Mouse (Mus musculus) neural tube, embryonic 12.5 days (tissue): ENCODE data around the gene Csrnp3. TPM values are rescaled to one million over a fixed set of nuclear protein-coding genes. Genes with fewer than 3 reads are reported as not detected.

Experiments used
- ATAC-seq: fragments of 200-750 bp; cut with Nextera tagmentation; 2 replicates; pipeline ENCODE4 v1.8.0; 2017; ENCODE audit warnings: low read depth, mild to moderate bottlenecking, moderate TSS enrichment, moderate library complexity; ENCODE audit not compliant: low FRiP score
- H3K27ac ChIP-seq: fragments of 300-500 bp; sonication (generic); 2 replicates; pipeline ENCODE4 v1.5.1; 2016
- H3K27me3 ChIP-seq: fragments of 300-500 bp; sonication (generic); replicated peaks from 2 replicates; pipeline ENCODE4 v1.6.1; 2016; ENCODE audit warnings: mild to moderate bottlenecking
- H3K36me3 ChIP-seq: fragments of 300-500 bp; sonication (generic); 2 replicates; pipeline ENCODE4 v1.6.1; 2016; ENCODE audit warnings: mild to moderate bottlenecking
- H3K4me1 ChIP-seq: fragments of 300-500 bp; sonication (generic); 2 replicates; pipeline ENCODE4 v1.6.1; 2016
- H3K4me2 ChIP-seq: fragments of 300-500 bp; sonication (generic); replicated peaks from 2 replicates; pipeline ENCODE4 v1.6.1; 2016; ENCODE audit warnings: mild to moderate bottlenecking
- H3K4me3 ChIP-seq: fragments of 300-500 bp; sonication (generic); 2 replicates; pipeline ENCODE4 v1.5.1; 2016
- H3K9ac ChIP-seq: fragments of 300-500 bp; sonication (generic); 2 replicates; pipeline ENCODE4 v1.6.1; 2016; ENCODE audit warnings: mild to moderate bottlenecking
- H3K9me3 ChIP-seq: fragments of 300-500 bp; sonication (generic); 2 replicates; pipeline ENCODE4 v1.6.1; 2016; ENCODE audit warnings: mild to moderate bottlenecking
- WGBS: fragments of 180-500 bp; shearing (Covaris S2); methylation state at CpG from one replicate; pipeline ENCODE4 v1.1.7; 2016; 5-methylcytosine and 5-hydroxymethylcytosine counted together
- polyA plus RNA-seq: library from polyadenylated mRNA; unstranded; fragments of >200 nt; fragmentation: Nextera tagmentation; extraction: Ambion mirVana; gene quantifications from 2 replicates; pipeline ENCODE4 v1.2.1, GENCODE M21; 2016

The Csrnp3 gene
- polyA plus RNA-seq, 1 experiment from 2014 or later: 29.6 TPM

- peaks cover 7% of the 10 kb centered on the region; the same call in 1 of the 2 replicates for H3K36me3 ChIP-seq
- 84% methylated on average over 4 of the region's 4 CpGs for WGBS
- no peaks in the 10 kb centered on the region for H3K27me3 ChIP-seq
- H3K4me1 ChIP-seq: peaks cover 2% of the 10 kb centered on the region; the same call in 1 of the 2 replicates
- H3K4me2 ChIP-seq: no peak overlapping the region
- H3K27ac ChIP-seq: no peak overlapping the region
- no peak for ATAC-seq
- no peak overlapping the region for H3K9ac ChIP-seq
- H3K4me3 ChIP-seq: no peak overlapping the region
- H3K9me3 ChIP-seq: no peaks in the 10 kb centered on the region
These were observed 128.3 kb downstream of the Csrnp3 start for GRCm38 (mm10) chr2:65973907-65974306.

- H3K27ac ChIP-seq: no peak overlapping the region
These were observed 129.8 kb downstream of the Csrnp3 start for GRCm38 (mm10) chr2:65975383-65975782.

GRCm38 (mm10) chr2:65979338-65980053, 133.9 kb downstream of the Csrnp3 start:
- no peak overlapping the region for H3K27ac ChIP-seq
- WGBS: 33% methylated on average over 17 of the region's 17 CpGs

More at GRCm38 (mm10) chr2:65975383-65975782, 129.8 kb downstream of the Csrnp3 start:
- peaks cover 7% of the 10 kb centered on the region; the same call in 1 of the 2 replicates for H3K36me3 ChIP-seq
- no peak overlapping the region for H3K9ac ChIP-seq
- peaks cover 15% of the 10 kb centered on the region for H3K4me1 ChIP-seq
- H3K4me3 ChIP-seq: no peak overlapping the region
- no peak for ATAC-seq
- no peaks in the 10 kb centered on the region for H3K27me3 ChIP-seq
- no peak overlapping the region for H3K4me2 ChIP-seq
- 77% methylated on average over 5 of the region's 5 CpGs for WGBS
- no peaks in the 10 kb centered on the region for H3K9me3 ChIP-seq

GRCm38 (mm10) chr2:65981470-65981869, 135.9 kb downstream of the Csrnp3 start:
- Histone ChIP-seq H3K27ac (no peak overlapping the region), H3K4me3 (no peak overlapping the region), H3K36me3 (no peaks in the 10 kb centered on the region), H3K27me3 (no peaks in the 10 kb centered on the region), H3K9ac (no peak overlapping the region), H3K9me3 (no peaks in the 10 kb centered on the region), H3K4me1 (peaks cover 24% of the 10 kb centered on the region), H3K4me2 (no peak overlapping the region)
- no peak for ATAC-seq
- WGBS: 93% methylated on average over 6 of the region's 6 CpGs

More at GRCm38 (mm10) chr2:65979338-65980053, 133.9 kb downstream of the Csrnp3 start:
- no peak overlapping the region for H3K9ac ChIP-seq
- H3K36me3 ChIP-seq: no peaks in the 10 kb centered on the region
- H3K4me2 ChIP-seq: peak overlapping the region; percentile 41
- H3K4me3 ChIP-seq: no peak overlapping the region
- ATAC-seq: peak; percentile 65
- no peaks in the 10 kb centered on the region for H3K9me3 ChIP-seq
- peaks cover 24% of the 10 kb centered on the region for H3K4me1 ChIP-seq
- H3K27me3 ChIP-seq: no peaks in the 10 kb centered on the region

- Histone ChIP-seq H3K9ac (no peak overlapping the region), H3K36me3 (no peaks in the 10 kb centered on the region), H3K9me3 (no peaks in the 10 kb centered on the region), H3K27ac (no peak overlapping the region), H3K4me2 (no peak overlapping the region), H3K27me3 (no peaks in the 10 kb centered on the region), H3K4me3 (no peak overlapping the region), H3K4me1 (peaks cover 24% of the 10 kb centered on the region)
- 47% methylated on average over 4 of the region's 4 CpGs for WGBS
- ATAC-seq: peak; percentile 38; the same call in 1 of the 2 replicates
These were observed 136.4 kb downstream of the Csrnp3 start for GRCm38 (mm10) chr2:65981965-65982364.

- Histone ChIP-seq H3K4me2 (no peak overlapping the region), H3K27me3 (no peaks in the 10 kb centered on the region), H3K27ac (no peak overlapping the region), H3K4me3 (no peak overlapping the region), H3K4me1 (peaks cover 7% of the 10 kb centered on the region), H3K9me3 (no peaks in the 10 kb centered on the region), H3K36me3 (no peaks in the 10 kb centered on the region), H3K9ac (no peak overlapping the region)
- 80% methylated on average over 4 of the region's 4 CpGs for WGBS
- ATAC-seq: no peak
These were observed 140.1 kb downstream of the Csrnp3 start for GRCm38 (mm10) chr2:65985706-65986105.

- Histone ChIP-seq H3K9ac (no peak overlapping the region), H3K27ac (no peak overlapping the region), H3K9me3 (no peaks in the 10 kb centered on the region), H3K4me2 (no peak overlapping the region), H3K4me1 (peaks cover 3% of the 10 kb centered on the region), H3K36me3 (no peaks in the 10 kb centered on the region), H3K4me3 (no peak overlapping the region), H3K27me3 (no peaks in the 10 kb centered on the region)
- WGBS: 67% methylated on average over 6 of the region's 6 CpGs
- ATAC-seq: no peak
These were observed 141.5 kb downstream of the Csrnp3 start for GRCm38 (mm10) chr2:65987069-65987468.

- Histone ChIP-seq H3K27ac (no peak overlapping the region), H3K9me3 (no peaks in the 10 kb centered on the region), H3K36me3 (no peaks in the 10 kb centered on the region), H3K4me3 (no peak overlapping the region), H3K4me2 (no peak overlapping the region), H3K27me3 (no peaks in the 10 kb centered on the region), H3K4me1 (peaks cover 7% of the 10 kb centered on the region), H3K9ac (no peak overlapping the region)
- 85% methylated on average over 3 of the region's 3 CpGs for WGBS
- no peak for ATAC-seq
These were observed 142.0 kb downstream of the Csrnp3 start for GRCm38 (mm10) chr2:65987588-65987987.

- Histone ChIP-seq H3K36me3 (no peaks in the 10 kb centered on the region), H3K9ac (no peak overlapping the region), H3K9me3 (no peaks in the 10 kb centered on the region), H3K4me1 (peaks cover 18% of the 10 kb centered on the region), H3K27me3 (no peaks in the 10 kb centered on the region), H3K4me3 (no peak overlapping the region), H3K4me2 (no peak overlapping the region), H3K27ac (no peak overlapping the region)
- 86% methylated on average over 3 of the region's 3 CpGs for WGBS
- no peak for ATAC-seq
These were observed 143.2 kb downstream of the Csrnp3 start for GRCm38 (mm10) chr2:65988788-65989187.

- Histone ChIP-seq H3K27ac (no peak overlapping the region), H3K36me3 (no peaks in the 10 kb centered on the region), H3K4me3 (no peak overlapping the region), H3K9ac (no peak overlapping the region), H3K9me3 (no peaks in the 10 kb centered on the region), H3K4me1 (peaks cover 27% of the 10 kb centered on the region), H3K27me3 (no peaks in the 10 kb centered on the region), H3K4me2 (no peak overlapping the region)
- ATAC-seq: no peak
These were observed 144.5 kb downstream of the Csrnp3 start for GRCm38 (mm10) chr2:65990108-65990507.

- Histone ChIP-seq H3K27ac (no peak overlapping the region), H3K4me2 (no peak overlapping the region), H3K9ac (no peak overlapping the region), H3K36me3 (no peaks in the 10 kb centered on the region), H3K27me3 (no peaks in the 10 kb centered on the region), H3K4me1 (peaks cover 34% of the 10 kb centered on the region), H3K9me3 (no peaks in the 10 kb centered on the region), H3K4me3 (no peak overlapping the region)
- no peak for ATAC-seq
- 69% methylated on average over 4 of the region's 4 CpGs for WGBS
These were observed 145.2 kb downstream of the Csrnp3 start for GRCm38 (mm10) chr2:65990754-65991153.

- 30% methylated on average over 14 of the region's 14 CpGs for WGBS
- H3K9ac ChIP-seq: no peak overlapping the region
- no peaks in the 10 kb centered on the region for H3K9me3 ChIP-seq
- peaks cover 37% of the 10 kb centered on the region for H3K4me1 ChIP-seq
- H3K27ac ChIP-seq: peak overlapping the region; percentile 23; the same call in 1 of the 2 replicates
- no peaks in the 10 kb centered on the region for H3K27me3 ChIP-seq
- no peaks in the 10 kb centered on the region for H3K36me3 ChIP-seq
- 0 out of 2 replicates have a peak, but pooled peaks have one; percentile 13 for ATAC-seq
- peak overlapping the region; percentile 36 for H3K4me2 ChIP-seq
- no peak overlapping the region for H3K4me3 ChIP-seq
These were observed 147.8 kb downstream of the Csrnp3 start for GRCm38 (mm10) chr2:65993371-65993770.
